Mouse (Mus musculus) spleen, postnatal 14 days (tissue): ENCODE results near the gene Soat1.

Source experiments
- DNase-seq, 2 experiments: peaks; one replicate each; pipeline ENCODE4 v3.0.0; 2021 to 2022; ENCODE audit warnings: low spot score in 2 of 2

Soat1 gene

DNA sequence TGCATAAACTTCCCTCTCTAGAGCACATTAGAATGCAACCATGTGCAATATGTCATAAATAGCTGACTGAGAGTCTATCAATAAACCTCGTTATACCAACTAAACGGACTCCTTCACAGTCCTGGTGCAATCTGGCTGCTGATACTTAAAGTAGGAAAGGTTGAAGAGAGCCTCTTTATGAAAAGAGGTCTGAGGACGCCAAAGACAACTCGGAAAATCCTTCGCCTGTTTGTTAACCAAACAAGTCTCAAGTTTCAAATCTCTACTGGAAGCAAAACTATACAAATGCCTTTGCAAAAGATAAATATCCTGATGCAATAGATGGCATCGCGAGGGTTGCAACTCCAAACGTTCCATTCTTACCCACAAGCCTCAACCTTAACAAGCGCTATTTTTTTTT, 9.2 kb downstream of the Soat1 start:
- no peak for DNase-seq

DNA sequence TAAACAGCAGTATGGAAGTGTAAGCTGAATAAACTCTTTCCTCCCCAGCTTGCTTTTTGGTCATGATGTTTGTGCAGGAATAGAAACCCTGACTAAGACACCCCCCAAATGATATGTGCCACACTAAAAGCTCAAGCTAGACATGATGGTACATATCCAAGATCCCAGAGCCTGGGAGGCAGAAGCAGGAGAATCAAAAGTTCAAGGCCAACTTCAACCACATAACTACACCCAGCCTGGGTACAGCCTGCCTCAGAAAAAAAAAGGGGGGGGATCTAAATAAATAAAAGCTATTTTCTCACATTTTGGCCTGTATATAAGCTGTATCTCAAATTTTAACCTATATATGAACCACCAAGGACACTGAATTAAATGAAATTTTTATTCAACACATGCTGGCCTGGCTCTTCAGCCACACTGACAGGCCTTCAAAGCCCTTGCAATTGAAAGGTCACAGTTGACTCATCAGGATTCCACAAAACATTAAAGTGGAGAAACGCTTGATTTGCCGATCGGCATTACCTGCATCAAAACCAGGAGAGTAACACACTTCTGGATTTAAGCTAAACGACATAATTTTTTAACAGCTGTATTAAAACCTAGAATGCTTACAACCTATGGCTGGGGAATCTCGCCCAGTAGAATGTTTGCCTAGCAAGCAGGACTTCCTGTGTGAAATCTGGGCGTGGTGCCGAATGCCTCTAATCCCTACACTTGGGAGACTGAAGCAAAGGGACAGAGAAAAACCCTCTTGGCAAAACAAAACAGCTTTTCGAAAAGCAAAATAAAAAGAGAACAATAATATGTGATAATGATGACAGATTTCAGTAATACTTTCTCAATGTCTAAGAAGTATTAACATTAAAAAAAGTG, 9.9 kb downstream of the Soat1 start:
- no peak for DNase-seq

GRCm38 (mm10) chr1:156462273-156462991, 11.7 kb downstream of the Soat1 start:
- DNase-seq: no peak

DNA sequence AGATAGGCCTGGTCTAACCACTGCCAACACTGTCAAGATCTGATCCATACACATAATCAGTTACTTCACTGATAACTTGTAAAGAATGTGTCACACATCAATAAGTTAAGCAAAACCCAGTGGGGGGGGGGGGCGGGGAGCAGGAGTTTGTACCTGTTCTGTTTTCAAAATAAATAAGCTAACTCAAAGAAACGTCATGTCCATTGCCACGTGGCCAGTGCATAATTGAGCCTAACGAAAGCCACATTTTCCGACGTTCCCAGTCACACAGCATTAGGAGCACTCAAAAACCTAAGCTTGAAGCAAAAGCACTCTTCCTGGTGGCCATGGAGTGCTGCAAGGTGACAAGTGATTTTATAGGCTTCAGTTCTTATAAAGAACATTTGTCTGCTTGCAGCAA, 13.1 kb downstream of the Soat1 start:
- DNase-seq: no peak

- no peak for DNase-seq
Observed at GRCm38 (mm10) chr1:156460216-156460615, 13.9 kb downstream of the Soat1 start.

- DNase-seq: peak in 1 of 2 experiments; percentile 25
Observed at GRCm38 (mm10) chr1:156459690-156460089, 14.4 kb downstream of the Soat1 start.

DNA sequence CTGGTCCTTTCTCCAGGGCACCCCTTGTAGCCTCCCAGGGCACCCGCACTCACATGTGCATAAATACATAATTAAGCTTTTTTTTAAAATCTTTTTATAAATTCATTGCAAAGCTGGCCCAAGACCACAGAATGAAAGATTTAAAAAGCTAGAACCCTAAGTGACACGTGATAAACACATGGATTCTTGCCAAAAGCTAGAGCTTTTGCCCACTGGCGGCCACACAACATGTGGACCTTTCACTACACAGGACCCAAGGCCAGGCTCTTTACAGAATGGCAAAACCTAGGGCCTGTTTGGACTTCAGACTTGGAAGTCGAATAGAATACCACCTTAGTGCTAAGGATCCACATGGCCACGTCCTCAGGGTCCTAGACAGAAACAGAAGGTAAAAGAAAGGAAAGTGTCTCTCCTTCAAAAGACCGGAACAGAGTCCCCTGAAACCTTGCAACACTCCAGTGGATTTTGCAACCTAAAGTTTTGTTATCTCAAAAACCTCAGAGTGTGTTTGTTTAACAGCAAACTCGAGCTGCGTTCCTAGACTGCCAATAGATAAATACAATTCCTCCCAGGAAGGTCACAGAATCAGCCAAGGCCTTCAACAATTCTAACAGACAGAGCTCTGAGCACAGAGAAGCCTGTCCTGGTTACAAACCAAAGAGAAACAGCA, 15.6 kb downstream of the Soat1 start:
- DNase-seq: no peak

GRCm38 (mm10) chr1:156455005-156455758, 18.9 kb downstream of the Soat1 start:
- DNase-seq: no peak

DNA sequence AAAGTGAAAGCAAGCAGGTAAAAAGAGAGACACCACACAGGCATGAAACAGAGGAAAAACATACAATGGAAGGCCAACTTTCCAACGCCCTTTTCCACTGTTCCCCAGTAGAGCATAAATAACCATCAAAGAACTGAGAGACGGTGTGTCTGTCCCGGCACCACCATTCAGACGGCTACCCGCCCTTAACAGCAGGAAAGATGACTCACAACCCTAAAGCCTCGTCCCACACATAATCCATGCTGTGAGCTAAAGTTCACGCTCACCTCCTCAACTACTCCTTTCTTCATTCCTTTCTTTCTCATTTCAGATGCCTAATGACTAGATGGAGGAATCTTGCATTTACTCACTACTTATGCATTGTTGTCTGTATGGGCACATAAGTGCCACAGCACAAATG, 19.7 kb downstream of the Soat1 start:
- DNase-seq: no peak

DNA sequence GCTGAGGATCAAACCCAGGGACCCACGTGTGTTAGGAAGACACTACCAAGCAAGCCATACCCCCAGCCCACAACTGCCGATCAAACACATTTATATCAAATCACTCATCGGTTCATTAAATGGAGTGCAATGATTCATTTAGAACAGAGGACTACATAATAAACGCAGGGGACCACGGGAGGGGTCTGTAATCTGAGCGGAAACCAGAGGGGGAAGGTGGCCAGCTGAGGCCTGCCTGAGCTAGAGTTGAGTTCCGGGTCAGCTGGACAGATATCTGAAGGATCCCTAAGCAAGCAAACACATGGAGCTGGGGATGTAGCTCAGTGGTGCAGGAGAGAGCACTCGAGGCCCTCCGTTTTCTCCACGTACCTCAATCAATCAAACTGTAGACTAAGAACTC, 20.3 kb downstream of the Soat1 start:
- no peak for DNase-seq

- DNase-seq: no peak
Observed at GRCm38 (mm10) chr1:156450478-156450877, 23.7 kb downstream of the Soat1 start.

DNA sequence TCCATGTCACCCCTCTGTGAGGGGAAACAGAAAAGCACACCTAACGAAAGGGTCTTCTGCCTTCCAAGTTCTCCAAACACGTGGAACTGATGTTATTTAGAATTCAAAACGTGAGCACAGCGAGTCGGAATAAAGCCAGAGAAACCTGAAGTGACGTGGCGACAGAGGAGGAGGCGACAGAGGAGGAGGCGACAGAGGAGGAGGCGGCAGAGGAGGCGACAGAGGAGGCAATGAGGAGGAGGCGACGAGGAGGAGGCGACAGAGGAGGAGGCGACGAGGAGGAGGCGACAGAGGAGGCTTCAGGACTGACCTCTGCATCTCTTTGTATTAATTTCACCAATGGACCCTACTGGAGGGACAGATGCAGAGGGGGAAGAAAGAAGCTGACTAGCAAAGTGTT, 24.4 kb downstream of the Soat1 start:
- DNase-seq: no peak

- no peak for DNase-seq
Observed at GRCm38 (mm10) chr1:156449089-156449488, 25.0 kb downstream of the Soat1 start.

GRCm38 (mm10) chr1:156445049-156445448, 29.1 kb downstream of the Soat1 start:
- no peak for DNase-seq

GRCm38 (mm10) chr1:156442776-156443175, 31.4 kb downstream of the Soat1 start:
- no peak for DNase-seq

DNA sequence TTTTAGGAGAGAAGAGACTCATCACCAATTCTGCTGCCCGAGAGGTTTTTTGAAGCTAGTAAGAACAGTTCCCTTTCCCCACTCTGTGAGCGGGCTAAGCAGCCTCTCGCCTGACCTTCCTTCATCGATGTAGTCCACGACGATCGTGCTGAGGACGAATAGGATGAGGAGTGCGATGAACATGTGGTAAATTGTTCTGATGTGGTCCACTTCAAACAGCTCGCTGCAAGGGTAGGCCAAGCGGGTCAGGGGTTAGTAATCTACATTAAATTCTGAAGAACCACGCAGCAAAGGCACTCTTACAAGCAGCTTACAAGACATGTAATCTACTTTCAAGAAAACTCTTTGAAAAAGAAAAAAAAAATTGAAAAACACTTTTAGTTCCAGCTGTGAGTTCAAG, 31.9 kb downstream of the Soat1 start:
- no peak for DNase-seq

GRCm38 (mm10) chr1:156437726-156438125, 36.4 kb downstream of the Soat1 start:
- DNase-seq: no peak

- no peak for DNase-seq
Observed at GRCm38 (mm10) chr1:156437016-156437708, 37.0 kb downstream of the Soat1 start.

GRCm38 (mm10) chr1:156433497-156433896, 40.6 kb downstream of the Soat1 start:
- no peak for DNase-seq

- no peak for DNase-seq
Observed at GRCm38 (mm10) chr1:156432498-156432897, 41.6 kb downstream of the Soat1 start.

GRCm38 (mm10) chr1:156428434-156428833, 45.7 kb downstream of the Soat1 start:
- no peak for DNase-seq
